Mouse (Mus musculus) central nervous system, embryonic 11.5 days (tissue): Measurements from ENCODE around the gene Trrap. TPM values are rescaled to one million over a fixed set of nuclear protein-coding genes. Genes with fewer than 3 reads are reported as not detected.

Experiments
- polyA plus RNA-seq: library from polyadenylated mRNA; depleted of rRNA; stranded (reverse); fragments of >200 nt; gene quantifications from 2 replicates; pipeline ENCODE4 v1.2.3, GENCODE M21; 2012; rRNA removed

Trrap gene
- polyA plus RNA-seq = 148 and 155 TPM in 2 replicates

GRCm38 (mm10) chr5:144767106-144767798 lies at the start of gene Trrap:
Gene Trrap (plus strand): TSS chr5:144767732.

GRCm38 (mm10) chr5:144761161-144761868 lies 6.2 kb upstream of the Trrap start, which contains the start of gene Tmem130:
Gene Tmem130 (minus strand): TSS chr5:144761818.

Other genes with a start within 250 kb of the Trrap start
- gene Nptx2, start 221.8 kb upstream of the Trrap start, polyA plus RNA-seq = 3.3 and 4.0 TPM in 2 replicates
- 13.5 and 14.0 TPM in 2 replicates for gene Tmem130, start 5.9 kb upstream of the Trrap start, polyA plus RNA-seq
- 18.4 and 26.0 TPM in 2 replicates for gene Smurf1, start 198.1 kb downstream of the Trrap start, polyA plus RNA-seq